Mouse (Mus musculus) myocyte (in vitro differentiated cells): ENCODE results near the gene Ccnq. TPM values are rescaled to one million over a fixed set of nuclear protein-coding genes. Genes with fewer than 3 reads are reported as not detected.
"Not testable (repeated sequence)": the region's sequence is repeated elsewhere in the genome, so short reads cannot be mapped to it uniquely, and the experiment has no call there.

Experiments used
- H3K27me3 ChIP-seq: one replicate; pipeline ENCODE4 v1.6.1; 2011; ENCODE audit not compliant: control insufficient read depth, insufficient read depth, insufficient read length
- H3K36me3 ChIP-seq: one replicate; pipeline ENCODE4 v1.6.1; 2011; ENCODE audit not compliant: control insufficient read depth, insufficient read depth
- H3K4me2 ChIP-seq: one replicate; pipeline ENCODE4 v1.6.1; 2011; ENCODE audit warnings: low read depth, control low read depth
- H3K4me3 ChIP-seq: one replicate; pipeline ENCODE4 v1.5.1; 2011; ENCODE audit warnings: mild to moderate bottlenecking, control low read depth, moderate library complexity
- H3K79me2 ChIP-seq: one replicate; pipeline ENCODE4 v1.6.1; 2011; ENCODE audit not compliant: control insufficient read depth, insufficient read depth
- H3ac ChIP-seq: one replicate; pipeline ENCODE4 v1.6.1; 2011; ENCODE audit not compliant: control insufficient read depth, insufficient read length
- CEBPB ChIP-seq: IDR thresholded peaks from 2 replicates; pipeline ENCODE4 v1.6.1; 2011; ENCODE audit warnings: mild to moderate bottlenecking, moderate library complexity; ENCODE audit not compliant: poor library complexity, insufficient read depth, severe bottlenecking
- E2F4 ChIP-seq: IDR thresholded peaks from one replicate; pipeline ENCODE4 v1.6.1; 2011; ENCODE audit warnings: mild to moderate bottlenecking, control low read depth, moderate library complexity; ENCODE audit not compliant: insufficient read depth
- MAX ChIP-seq: IDR thresholded peaks from one replicate; pipeline ENCODE4 v1.6.1; 2011; ENCODE audit warnings: low read depth, mild to moderate bottlenecking, control low read depth
- MYOD1 ChIP-seq, 3 experiments: IDR thresholded peaks; one replicate each; pipeline ENCODE4 v1.6.1; 2011; ENCODE audit warnings: control low read depth in 2 of 3, low read depth in 2 of 3, mild to moderate bottlenecking in 2 of 3, moderate library complexity in 1 of 3; ENCODE audit not compliant: insufficient read length in 2 of 3, control insufficient read depth in 1 of 3
- MYOG ChIP-seq, 3 experiments: IDR thresholded peaks; one replicate each; pipeline ENCODE4 v1.6.1; 2011; ENCODE audit warnings: control low read depth in 2 of 3, low read depth in 2 of 3, mild to moderate bottlenecking in 2 of 3; ENCODE audit not compliant: insufficient read length in 2 of 3, control insufficient read depth in 1 of 3, insufficient read depth in 1 of 3
- POLR2A ChIP-seq: IDR thresholded peaks from one replicate; pipeline ENCODE4 v1.6.1; 2011; ENCODE audit warnings: low read depth, mild to moderate bottlenecking, control low read depth, moderate library complexity; ENCODE audit not compliant: insufficient read length
- POLR2AphosphoS2 ChIP-seq: IDR thresholded peaks from one replicate; pipeline ENCODE4 v1.6.1; 2011; ENCODE audit warnings: low read depth, control low read depth; ENCODE audit not compliant: insufficient read length
- REST ChIP-seq: IDR thresholded peaks from one replicate; pipeline ENCODE4 v1.6.1; 2011; ENCODE audit warnings: mild to moderate bottlenecking, control low read depth, moderate library complexity; ENCODE audit not compliant: insufficient read depth, insufficient read length
- SRF ChIP-seq: IDR thresholded peaks from one replicate; pipeline ENCODE4 v1.6.1; 2011; ENCODE audit warnings: low read depth; ENCODE audit not compliant: control insufficient read depth, insufficient read length
- TCF12 ChIP-seq: IDR thresholded peaks from one replicate; pipeline ENCODE4 v1.6.1; 2011; ENCODE audit warnings: mild to moderate bottlenecking, control low read depth; ENCODE audit not compliant: poor library complexity, insufficient read depth, severe bottlenecking
- TCF3 ChIP-seq: IDR thresholded peaks from one replicate; pipeline ENCODE4 v1.6.1; 2011; ENCODE audit warnings: low read depth, control low read depth; ENCODE audit not compliant: insufficient read length
- USF1 ChIP-seq: IDR thresholded peaks from one replicate; pipeline ENCODE4 v1.6.1; 2011; ENCODE audit warnings: low read depth, mild to moderate bottlenecking, control low read depth, moderate library complexity
- polyA plus RNA-seq: library from polyadenylated mRNA; unstranded; fragments of >200 nt; fragmentation: generic; extraction: Trizol; gene quantifications from one replicate; pipeline ENCODE4 v1.2.1, GENCODE M21; 2012; ENCODE audit warnings: missing spikeins

Ccnq gene
- polyA plus RNA-seq, 1 experiment, result 32.8 TPM

- Histone ChIP-seq H3K27me3 (peaks cover 32% of the 10 kb centered on the region), H3K79me2 (no peaks in the 10 kb centered on the region), H3ac (no peak overlapping the region), H3K4me3 (no peak overlapping the region), H3K4me2 (no peak overlapping the region), H3K36me3 (no peaks in the 10 kb centered on the region)
- TF ChIP-seq USF1 (no peak), MAX (no peak), MYOD1 (IDR thresholded peaks at IDR 0.05; ENCODE audit: control insufficient read depth in 1 of 3, insufficient read length in 2 of 3, low read depth in 2 of 3) (no peak), REST (no peak), CEBPB (no peak), TCF12 (no peak), POLR2AphosphoS2 (no peak), E2F4 (no peak)
Measured at GRCm38 (mm10) chr11:78764304-78764703, 12.8 kb upstream of the Ccnq start.

GRCm38 (mm10) chr11:78762201-78762600 is 10.7 kb upstream of the Ccnq start:
- no peaks in the 10 kb centered on the region for H3K79me2 ChIP-seq
- no peak overlapping the region for H3K4me3 ChIP-seq
- H3K36me3 ChIP-seq, result no peaks in the 10 kb centered on the region
- H3ac ChIP-seq, result no peak overlapping the region
- no peak for TF ChIP-seq SRF
- no peak for TF ChIP-seq MYOG (IDR thresholded peaks at IDR 0.05; ENCODE audit: control insufficient read depth in 1 of 3, insufficient read depth in 1 of 3, insufficient read length in 2 of 3, low read depth in 2 of 3)
- peaks cover 43% of the 10 kb centered on the region for H3K27me3 ChIP-seq
- no peak overlapping the region for H3K4me2 ChIP-seq

GRCm38 (mm10) chr11:78761086-78761485 is 9.6 kb upstream of the Ccnq start:
- Histone ChIP-seq H3K79me2 (no peaks in the 10 kb centered on the region), H3K4me3 (no peak overlapping the region), H3K36me3 (no peaks in the 10 kb centered on the region), H3ac (no peak overlapping the region), H3K27me3 (peaks cover 43% of the 10 kb centered on the region), H3K4me2 (no peak overlapping the region)
- TF ChIP-seq POLR2AphosphoS2, result no peak
- no peak for TF ChIP-seq USF1
- TF ChIP-seq E2F4, result no peak

GRCm38 (mm10) chr11:78755299-78755698 is 3.8 kb upstream of the Ccnq start:
- Histone ChIP-seq H3K79me2 (peaks cover 5% of the 10 kb centered on the region), H3K4me3 (no peak overlapping the region), H3K4me2 (no peak overlapping the region), H3ac (no peak overlapping the region), H3K36me3 (no peaks in the 10 kb centered on the region), H3K27me3 (peaks cover 25% of the 10 kb centered on the region)
- no peak for TF ChIP-seq POLR2A

GRCm38 (mm10) chr11:78754177-78754576 is 2.6 kb upstream of the Ccnq start:
- H3K36me3 ChIP-seq, H3K79me2 ChIP-seq, H3ac ChIP-seq, H3K4me2 ChIP-seq, H3K4me3 ChIP-seq: not testable (repeated sequence)
- peaks cover 14% of the 10 kb centered on the region for H3K27me3 ChIP-seq

GRCm38 (mm10) chr11:78753183-78753582 is 1.7 kb upstream of the Ccnq start:
- H3ac ChIP-seq, result no peak overlapping the region
- TF ChIP-seq TCF3 (no peak), MAX (no peak), POLR2A (no peak), TCF12 (no peak), CEBPB (no peak), SRF (no peak), REST (no peak), USF1 (no peak), MYOD1 (IDR thresholded peaks at IDR 0.05; ENCODE audit: control insufficient read depth in 1 of 3, insufficient read length in 2 of 3, low read depth in 2 of 3) (no peak), POLR2AphosphoS2 (no peak), E2F4 (no peak)
- no peaks in the 10 kb centered on the region for H3K36me3 ChIP-seq
- H3K4me3 ChIP-seq, result no peak overlapping the region
- H3K79me2 ChIP-seq, result peaks cover 5% of the 10 kb centered on the region
- no peak overlapping the region for H3K4me2 ChIP-seq
- H3K27me3 ChIP-seq, result peaks cover 5% of the 10 kb centered on the region
